Mouse (Mus musculus): ENCODE results near the gene Nhsl1.
"Not testable (repeated sequence)": the region's sequence is repeated elsewhere in the genome, so short reads cannot be mapped to it uniquely, and the experiment has no call there.

The Nhsl1 gene

DNA sequence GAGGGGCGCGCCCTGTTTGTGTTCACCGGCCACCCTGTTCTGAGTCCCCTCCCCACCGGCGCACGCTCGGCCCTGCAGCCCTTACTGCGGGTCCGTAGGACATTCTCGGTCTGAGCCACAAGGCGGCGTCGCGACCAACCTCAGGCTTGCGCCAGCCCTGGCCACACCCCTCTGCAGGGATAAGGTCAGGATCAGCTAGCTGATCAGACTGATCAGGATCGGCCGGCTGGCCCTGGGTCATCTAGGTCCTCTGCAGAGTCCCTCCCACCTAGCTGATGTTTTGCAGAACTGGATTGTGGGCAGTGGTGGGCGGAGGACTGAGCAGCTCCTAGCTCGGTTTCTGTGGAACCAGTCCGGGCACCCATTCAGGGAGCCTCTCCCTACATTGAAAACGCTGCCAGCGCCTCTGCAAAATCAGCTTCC, 227.0 kb downstream of the Nhsl1 start, which contains the start of gene Hebp2:
TSS of gene Hebp2 (minus strand) at position 264 of the 423 bp plus-strand sequence.
- DNase-seq = peak; percentile 68 to 76

GRCm38 (mm10) chr10:18547381-18547780, 228.6 kb downstream of the Nhsl1 start:
- DNase-seq = no peak

- peak in 1 of 2 experiments; percentile 23 for DNase-seq
Measured at GRCm38 (mm10) chr10:18549321-18550216, 230.8 kb downstream of the Nhsl1 start.

DNA sequence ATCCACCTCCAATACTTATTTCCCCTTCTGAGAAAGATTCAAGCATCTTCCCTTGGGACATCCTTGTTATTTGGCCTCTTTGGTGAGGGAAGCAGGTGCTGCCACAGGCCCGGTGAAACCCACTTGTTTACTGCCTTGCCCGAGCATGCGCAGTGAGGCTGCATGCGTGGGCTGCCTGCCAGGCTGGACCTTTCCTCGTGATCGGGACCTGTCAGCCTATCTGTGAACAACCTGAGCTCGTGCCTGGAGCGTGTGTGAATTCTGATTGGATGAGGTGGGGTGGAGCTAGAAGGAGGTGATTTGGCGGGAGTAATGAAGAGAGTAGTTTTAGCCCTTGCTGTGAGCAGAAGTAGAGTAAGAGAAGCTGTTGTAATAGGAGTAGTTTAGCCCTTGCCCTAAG, 240.3 kb downstream of the Nhsl1 start:
- DNase-seq = not testable (repeated sequence)

GRCm38 (mm10) chr10:18561445-18561844, 242.7 kb downstream of the Nhsl1 start:
- DNase-seq = no peak

DNA sequence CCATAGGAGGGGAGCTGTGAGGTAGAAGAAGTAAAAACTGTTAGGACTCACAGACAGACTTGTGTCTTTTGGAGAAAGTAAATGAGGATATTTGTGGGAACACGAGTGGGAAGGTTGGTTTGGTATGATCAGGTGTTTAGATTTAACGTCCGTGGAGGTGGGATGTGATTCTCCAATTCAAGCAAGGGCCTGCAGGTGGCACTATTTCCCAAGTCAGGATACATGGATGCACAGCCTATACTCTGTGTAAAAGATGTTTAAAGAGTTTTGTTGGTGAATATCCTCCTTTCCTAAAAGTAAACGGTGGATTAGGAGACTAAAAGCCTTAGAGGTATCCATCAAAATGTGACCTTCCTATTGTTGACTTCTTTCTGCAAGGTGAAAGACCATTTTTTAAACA, 244.2 kb downstream of the Nhsl1 start:
- peak; percentile 72 to 76 for DNase-seq

DNA sequence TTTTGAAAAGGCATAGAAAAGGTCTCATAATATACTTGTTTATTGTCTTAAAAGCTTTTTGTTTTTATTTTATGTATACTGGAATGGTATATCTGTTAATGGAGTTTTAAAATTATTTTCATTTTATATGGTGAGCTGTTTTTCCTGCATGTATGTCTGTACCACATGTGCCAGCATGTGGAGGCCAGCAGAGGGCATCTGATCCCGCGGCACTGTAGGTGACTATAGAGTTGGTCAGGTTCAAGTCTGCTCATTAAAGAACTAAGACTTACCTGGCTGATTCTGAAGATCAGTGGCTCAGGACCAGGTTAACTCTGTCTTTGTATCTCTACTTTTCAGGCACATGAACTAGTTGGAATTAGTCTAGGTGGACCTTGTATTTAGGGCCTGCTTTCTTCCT, 253.8 kb downstream of the Nhsl1 start:
- no peak for DNase-seq
